Mouse (Mus musculus): Measurements from ENCODE around the gene Atf5.

The Atf5 gene

GRCm38 (mm10) chr7:44816470-44817021 is at the start of gene Atf5:
Gene Atf5 (minus strand): TSS chr7:44816658.
- peak; percentile 71 for DNase-seq (ENCODE audit: low spot score)

GRCm38 (mm10) chr7:44864595-44865542 is 48.4 kb upstream of the Atf5 start:
- no peak for DNase-seq (ENCODE audit: low spot score)

DNA sequence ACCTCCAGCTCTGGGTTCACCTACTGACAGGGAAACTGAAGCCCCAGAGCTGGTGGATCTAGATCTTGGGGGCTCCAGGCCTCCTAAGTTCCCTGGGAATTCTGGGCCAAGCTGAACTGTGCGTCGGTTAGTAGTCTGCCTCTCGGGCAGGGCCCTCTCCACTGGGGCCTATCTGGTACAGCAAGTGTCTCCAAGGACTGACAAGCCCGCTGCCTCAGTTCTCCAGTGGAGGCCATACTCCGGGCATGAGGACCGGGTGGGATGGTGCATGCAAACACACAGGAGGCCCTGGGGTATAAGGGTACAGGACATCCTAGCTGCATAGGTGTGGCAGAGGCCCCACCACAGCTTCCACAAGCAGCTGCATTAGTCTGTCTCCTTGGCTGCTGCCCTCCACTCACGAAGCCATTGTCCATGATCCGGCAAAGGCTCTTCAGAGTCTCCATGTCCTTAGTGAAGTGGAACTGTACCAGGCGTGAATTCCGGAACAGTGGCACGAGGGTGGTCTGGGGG is 47.6 kb upstream of the Atf5 start:
- no peak for DNase-seq (ENCODE audit: low spot score)

- no peak for DNase-seq (ENCODE audit: low spot score)
Observed at GRCm38 (mm10) chr7:44863210-44863609, 46.8 kb upstream of the Atf5 start.

DNA sequence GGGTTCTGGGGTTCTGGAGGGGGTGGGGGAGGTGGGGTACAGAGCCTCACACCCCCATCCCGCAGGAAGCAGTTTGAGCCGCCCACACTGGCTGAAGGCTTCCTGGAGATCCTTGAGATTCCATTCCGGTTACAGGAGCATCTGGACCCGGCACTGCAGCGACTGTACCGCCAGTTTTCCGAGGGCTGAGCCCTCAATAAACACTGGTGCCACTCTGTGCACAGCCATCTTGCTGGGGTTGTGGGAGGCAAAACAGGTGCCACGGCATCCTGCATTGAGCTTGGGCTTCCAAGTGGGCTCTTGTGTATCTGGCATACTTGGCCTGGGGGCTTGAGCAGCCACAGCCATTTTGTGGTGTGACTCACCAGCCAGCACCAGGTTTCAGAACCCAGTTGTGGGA is 46.0 kb upstream of the Atf5 start:
- no peak for DNase-seq (ENCODE audit: low spot score)

DNA sequence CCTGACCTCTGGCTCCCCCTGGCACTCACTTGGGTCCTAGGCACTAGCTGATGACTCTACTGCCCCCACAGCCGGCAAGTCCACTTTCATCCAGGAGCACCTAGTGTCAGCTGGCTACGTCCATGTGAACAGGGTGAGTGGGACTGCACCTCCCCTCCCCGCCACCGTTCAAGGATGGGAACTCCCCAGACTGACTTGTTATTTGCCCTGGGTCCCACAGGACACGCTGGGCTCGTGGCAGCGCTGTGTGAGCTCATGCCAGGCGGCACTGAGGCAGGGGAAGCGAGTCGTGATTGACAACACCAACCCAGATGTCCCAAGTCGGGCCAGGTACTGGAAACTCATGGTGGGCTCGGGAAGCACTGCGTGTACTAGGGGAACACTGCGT is 45.0 kb upstream of the Atf5 start:
- no peak for DNase-seq (ENCODE audit: low spot score)

DNA sequence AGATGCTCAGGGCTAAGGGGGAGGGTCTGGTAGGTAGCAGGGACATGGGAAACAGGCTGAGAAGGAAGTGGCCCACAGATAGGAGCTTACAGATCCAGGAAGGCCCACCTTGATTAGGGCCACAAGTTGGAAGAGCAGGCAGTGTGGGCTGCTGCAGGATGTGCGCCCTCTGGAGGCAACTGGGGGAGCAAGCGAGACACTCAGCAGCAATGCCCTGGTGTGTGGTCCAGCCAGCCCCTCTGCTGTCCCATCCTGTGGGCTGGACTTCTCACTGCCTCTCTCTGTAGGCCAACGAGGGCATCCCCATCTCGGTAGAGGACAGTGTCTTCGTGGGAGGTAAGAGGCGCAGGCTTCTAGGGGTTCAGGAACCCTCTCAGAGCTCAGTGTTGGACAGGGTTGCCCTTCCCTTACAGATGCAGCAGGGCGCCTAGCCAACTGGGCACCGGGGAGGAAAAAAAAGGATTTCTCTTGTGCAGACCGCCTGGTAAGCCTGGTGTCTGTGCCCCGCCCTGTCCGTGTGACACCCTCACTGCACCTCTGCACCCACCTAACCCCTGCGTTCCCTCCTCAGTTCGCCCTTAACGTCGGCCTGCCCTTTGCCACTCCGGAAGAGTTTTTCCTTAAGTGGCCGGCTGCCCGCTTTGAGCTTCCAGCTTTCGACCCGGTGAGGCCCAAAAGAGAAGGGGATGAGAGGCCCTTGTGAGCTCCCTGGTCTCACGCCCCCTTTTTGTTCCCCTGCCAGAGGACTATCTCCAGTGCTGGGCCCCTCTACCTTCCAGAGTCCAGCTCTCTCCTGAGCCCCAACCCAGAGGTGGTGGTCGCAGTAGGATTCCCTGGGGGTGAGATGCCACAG is 44.3 kb upstream of the Atf5 start:
- DNase-seq (ENCODE audit: low spot score) = peak; percentile 69

DNA sequence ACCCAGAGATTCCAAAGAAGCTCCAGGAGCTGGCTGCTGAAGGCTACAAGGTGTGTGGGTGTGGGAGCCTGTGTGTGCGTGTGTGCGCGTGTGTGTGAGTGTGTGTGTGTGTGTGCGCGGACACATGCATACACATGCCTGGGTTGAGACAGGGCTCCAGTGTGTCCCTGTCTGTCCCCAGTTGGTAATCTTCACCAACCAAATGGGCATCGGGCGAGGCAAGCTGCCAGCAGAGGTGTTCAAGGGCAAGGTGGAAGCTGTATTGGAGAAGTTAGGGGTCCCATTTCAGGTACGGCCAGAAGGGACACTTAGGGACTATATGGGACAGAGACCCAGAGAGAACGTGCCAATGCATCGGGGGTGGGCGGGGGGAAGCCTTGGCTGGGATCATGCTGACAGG is 43.4 kb upstream of the Atf5 start:
- DNase-seq (ENCODE audit: low spot score) = no peak

DNA sequence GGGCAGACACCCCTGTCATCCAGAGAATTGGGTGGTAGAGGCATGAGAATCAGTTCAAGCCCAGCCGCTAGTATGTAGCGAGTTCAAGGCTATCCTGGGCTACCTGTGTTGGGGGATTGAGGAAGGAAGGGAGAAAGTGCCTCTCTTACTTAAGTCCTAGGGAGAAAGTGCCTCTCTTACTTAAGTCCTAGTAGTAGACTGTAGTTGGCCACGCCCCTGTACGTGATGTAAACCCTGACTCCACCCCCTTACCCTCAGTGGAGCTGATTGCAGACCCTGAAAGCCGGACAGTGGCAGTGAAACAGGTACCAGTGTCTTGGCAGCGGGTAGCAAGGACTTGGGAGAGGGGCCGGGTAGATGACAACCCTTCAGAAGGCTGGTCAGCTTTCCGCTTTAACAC is 41.4 kb upstream of the Atf5 start:
- no peak for DNase-seq (ENCODE audit: low spot score)

- peak; percentile 79 for DNase-seq (ENCODE audit: low spot score)
Observed at GRCm38 (mm10) chr7:44857042-44857552, 40.6 kb upstream of the Atf5 start, which contains the start of gene Pnkp. Gene Pnkp (plus strand): TSS chr7:44857139.

DNA sequence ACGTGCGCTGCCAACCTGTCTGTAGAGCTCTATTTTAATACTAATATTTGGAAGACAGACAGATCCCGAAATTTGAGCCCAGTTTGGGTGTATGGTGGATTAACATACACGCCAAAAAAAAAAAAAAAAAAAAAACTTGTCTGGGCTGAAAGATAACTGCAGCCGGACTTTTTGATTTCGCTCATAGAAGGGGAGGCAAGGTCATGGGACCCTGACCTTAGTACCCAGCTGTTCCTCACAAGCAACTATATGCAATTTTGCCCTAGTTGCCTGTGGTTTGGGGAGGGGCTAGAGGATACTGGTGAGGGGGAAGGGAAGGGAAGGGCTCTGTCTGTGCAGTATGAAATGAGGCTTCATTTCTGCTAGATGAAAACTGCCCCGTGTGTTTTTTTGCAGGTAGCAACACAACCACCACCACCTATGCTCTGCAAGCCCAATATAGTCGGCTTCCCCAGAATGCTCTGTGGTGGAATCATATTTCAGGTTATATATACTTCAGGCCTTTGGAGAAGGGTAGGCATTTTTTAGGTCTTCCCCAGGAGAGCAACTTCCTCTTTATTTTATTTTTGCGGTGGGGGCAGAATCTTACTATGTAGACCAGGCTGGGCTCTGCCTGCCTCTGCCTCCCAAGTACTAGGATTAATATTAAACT is 39.9 kb upstream of the Atf5 start:
- DNase-seq (ENCODE audit: low spot score) = no peak

DNA sequence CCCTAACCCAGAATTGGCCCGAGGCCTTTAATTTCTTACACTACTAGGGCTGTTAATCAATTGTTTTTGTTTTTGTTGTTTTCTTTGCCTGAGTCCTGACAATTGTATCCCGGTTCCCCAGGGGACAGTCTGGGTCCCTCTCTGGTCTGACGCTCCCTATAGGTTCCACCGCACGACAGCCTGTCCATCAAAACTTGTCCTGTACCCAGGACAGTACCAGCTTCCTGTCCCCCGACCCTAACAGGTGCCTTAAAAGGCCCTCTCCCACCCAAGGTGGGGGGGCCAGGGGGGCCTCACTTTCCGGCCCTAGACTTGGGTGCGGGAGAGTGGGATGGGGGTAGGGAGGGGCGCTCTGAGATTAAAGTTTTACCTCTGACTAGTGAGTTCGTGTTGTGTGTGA is 38.6 kb upstream of the Atf5 start:
- DNase-seq (ENCODE audit: low spot score) = no peak

- peak; percentile 83 for DNase-seq (ENCODE audit: low spot score)
Observed at GRCm38 (mm10) chr7:44854356-44855031, 38.0 kb upstream of the Atf5 start.

DNA sequence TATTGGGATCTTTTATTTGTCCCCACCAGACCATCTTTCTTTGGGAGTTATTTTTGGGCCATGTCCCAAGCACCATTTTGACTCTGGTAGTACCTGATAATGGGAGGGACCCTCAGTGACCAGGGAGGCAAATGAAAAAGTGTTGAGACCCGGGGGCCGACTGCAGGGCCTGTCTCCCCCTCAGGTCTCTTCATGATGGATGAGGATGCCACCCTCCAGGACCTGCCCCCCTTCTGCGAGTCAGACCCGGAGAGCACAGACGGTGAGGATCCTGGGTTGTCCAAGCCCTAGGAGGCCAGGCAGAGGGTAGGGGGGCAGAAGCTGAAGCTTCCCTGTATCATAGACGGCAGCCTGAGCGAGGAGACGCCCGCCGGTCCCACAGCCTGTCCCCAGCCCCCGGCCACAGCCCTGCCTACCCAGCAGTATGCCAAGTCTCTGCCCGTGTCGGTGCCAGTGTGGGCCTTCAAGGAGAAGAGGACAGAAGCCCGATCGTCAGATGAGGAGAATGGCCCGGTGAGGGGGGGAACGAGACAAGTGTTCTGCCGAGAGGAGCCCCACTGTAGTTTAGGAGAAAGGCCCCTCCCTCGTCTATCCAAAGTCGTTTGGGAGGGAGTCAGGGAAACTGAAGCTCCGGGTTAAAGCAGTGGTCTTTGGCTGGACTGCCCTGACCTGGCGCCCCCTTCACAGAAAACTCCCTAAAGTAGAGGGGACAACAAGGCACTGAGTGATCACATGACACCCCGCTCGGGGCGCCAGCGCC is 37.3 kb upstream of the Atf5 start:
- DNase-seq (ENCODE audit: low spot score) = no peak

DNA sequence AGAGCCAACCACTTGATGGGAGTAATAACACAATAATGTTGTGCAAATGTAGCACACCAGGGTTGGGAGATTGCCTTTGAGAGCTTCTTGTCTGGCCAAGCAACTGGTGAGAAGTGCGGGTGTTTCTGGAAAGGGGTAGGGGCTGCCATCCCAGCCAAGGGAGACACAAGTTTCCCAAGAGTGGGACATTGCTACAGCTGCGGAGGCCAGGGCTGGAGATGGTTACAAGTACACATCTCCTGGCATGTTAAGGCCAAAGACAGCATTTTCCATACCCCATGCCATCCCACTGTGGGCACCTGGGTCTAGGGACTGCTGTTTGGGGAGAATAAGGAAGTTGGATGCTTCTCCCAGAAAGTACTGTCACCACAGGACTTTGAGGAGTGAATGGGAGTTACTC is 36.6 kb upstream of the Atf5 start:
- DNase-seq (ENCODE audit: low spot score) = no peak

DNA sequence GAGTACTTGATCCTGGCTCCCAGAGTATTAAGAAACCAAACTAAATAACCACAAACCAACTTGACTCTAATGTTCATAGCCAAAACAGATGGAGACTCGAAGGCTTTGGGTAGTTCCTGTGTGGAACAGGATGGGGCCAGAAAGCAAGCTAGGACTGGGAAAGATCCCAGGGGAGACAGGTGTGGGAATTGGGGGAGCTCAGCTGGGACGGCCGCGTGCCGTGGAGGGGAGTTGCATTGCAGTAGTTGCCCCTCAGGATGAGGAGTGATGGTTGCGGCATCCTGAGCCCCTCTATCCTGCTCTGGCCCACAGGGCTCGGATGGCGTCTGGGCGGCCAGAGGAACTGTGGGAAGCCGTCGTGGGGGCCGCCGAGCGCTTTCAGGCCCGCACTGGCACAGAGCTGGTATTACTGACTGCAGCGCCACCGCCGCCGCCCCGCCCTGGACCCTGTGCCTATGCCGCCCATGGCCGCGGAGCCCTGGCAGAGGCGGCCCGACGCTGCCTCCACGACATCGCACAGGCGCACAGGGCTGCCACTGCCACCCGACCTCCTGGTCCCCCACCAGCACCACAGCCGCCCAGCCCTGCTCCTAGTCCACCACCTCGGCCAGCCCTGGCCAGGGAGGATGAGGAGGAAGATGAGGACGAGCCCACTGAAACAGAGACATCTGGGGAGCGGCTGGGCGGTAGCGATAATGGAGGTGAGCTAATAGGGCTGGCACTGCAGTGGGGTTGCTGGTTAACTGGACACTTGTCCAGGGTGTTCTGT is 36.0 kb upstream of the Atf5 start:
- no peak for DNase-seq (ENCODE audit: low spot score)

GRCm38 (mm10) chr7:44851625-44852234 is 35.3 kb upstream of the Atf5 start:
- no peak for DNase-seq (ENCODE audit: low spot score)

DNA sequence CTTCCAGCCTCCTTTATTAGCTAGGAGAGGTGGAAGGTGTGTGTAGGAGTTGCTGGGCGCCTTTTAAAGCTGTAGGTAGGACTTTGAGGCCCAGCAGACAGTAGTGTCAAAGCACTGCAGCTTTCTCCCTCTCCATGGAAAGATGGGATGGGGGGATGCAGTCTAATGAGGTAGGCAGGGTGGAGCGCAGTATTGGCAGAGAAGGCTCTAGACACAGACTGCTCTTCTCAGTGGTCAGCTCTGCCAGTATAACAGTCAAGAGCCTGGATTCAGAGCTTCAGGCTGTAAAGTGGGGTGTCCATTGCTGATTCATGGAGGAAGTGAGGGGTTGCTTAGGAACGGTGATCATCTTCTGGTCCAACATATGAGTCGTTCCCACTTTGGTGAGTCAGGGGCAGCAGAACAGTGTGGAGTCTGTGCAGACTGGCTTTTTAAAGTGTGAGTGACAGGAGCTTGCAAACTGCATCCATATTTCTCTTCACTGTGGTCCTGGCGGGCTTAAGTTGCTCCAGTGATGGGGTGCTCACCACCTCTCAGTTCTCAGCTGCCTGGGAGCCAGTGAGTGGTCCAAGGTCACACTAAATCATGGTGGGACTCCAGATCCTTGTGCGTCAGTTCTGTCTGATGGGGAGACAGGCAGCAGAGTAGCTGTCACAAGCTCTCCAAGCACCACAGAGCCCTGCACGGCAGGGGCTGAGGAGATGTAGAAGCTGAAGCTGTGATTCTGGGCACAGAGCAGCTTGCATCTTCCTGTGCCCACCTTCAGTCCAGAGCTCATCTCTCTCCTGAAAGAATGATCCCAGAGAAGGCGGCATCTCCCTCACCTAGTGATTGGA is 34.5 kb upstream of the Atf5 start:
- no peak for DNase-seq (ENCODE audit: low spot score)
